Mouse (Mus musculus) neural tube, embryonic 14.5 days (tissue): Measurements from ENCODE around the gene Zbtb20. TPM values are rescaled to one million over a fixed set of nuclear protein-coding genes. Genes with fewer than 3 reads are reported as not detected.

Experiments
- ATAC-seq: fragments of 200-750 bp; cut with Nextera tagmentation; 2 replicates; pipeline ENCODE4 v1.8.0; 2017; ENCODE audit warnings: low read depth, mild to moderate bottlenecking, moderate TSS enrichment, moderate library complexity
- H3K27ac ChIP-seq: fragments of 300-500 bp; sonication (generic); 2 replicates; pipeline ENCODE4 v1.5.1; 2014; ENCODE audit warnings: low read depth, mild to moderate bottlenecking, control low read depth, low read length, moderate library complexity, mixed read lengths
- H3K27me3 ChIP-seq: fragments of 300-500 bp; sonication (generic); 2 replicates; pipeline ENCODE4 v1.6.1; 2014; ENCODE audit warnings: low read length; ENCODE audit not compliant: control insufficient read depth, insufficient read depth
- H3K36me3 ChIP-seq: fragments of 300-500 bp; sonication (generic); 2 replicates; pipeline ENCODE4 v1.6.1; 2014; ENCODE audit warnings: low read length, mixed read lengths; ENCODE audit not compliant: control insufficient read depth, insufficient read depth
- H3K4me1 ChIP-seq: fragments of 300-500 bp; sonication (generic); 2 replicates; pipeline ENCODE4 v1.6.1; 2014; ENCODE audit warnings: low read length; ENCODE audit not compliant: control insufficient read depth, insufficient read depth
- H3K4me2 ChIP-seq: fragments of 300-500 bp; sonication (generic); 2 replicates; pipeline ENCODE4 v1.6.1; 2014; ENCODE audit warnings: mild to moderate bottlenecking, low read depth, low read length, control low read depth
- H3K4me3 ChIP-seq: fragments of 300-500 bp; sonication (generic); 2 replicates; pipeline ENCODE4 v1.5.1; 2014; ENCODE audit warnings: low read depth, low read length, control low read depth, mixed read lengths
- H3K9ac ChIP-seq: fragments of 300-500 bp; sonication (generic); replicated peaks from 2 replicates; pipeline ENCODE4 v1.6.1; 2014; ENCODE audit warnings: low read depth, mild to moderate bottlenecking, control low read depth, low read length, mixed read lengths
- H3K9me3 ChIP-seq: fragments of 300-500 bp; sonication (generic); 2 replicates; pipeline ENCODE4 v1.6.1; 2016; ENCODE audit warnings: low read length; ENCODE audit not compliant: control insufficient read depth
- WGBS: fragments of 180-500 bp; shearing (Covaris S2); extraction: QIAGEN DNeasy Blood & Tissue Kit; methylation state at CpG from one replicate; pipeline ENCODE4 v1.1.7; 2014; 5-methylcytosine and 5-hydroxymethylcytosine counted together
- polyA plus RNA-seq: library from polyadenylated mRNA; unstranded; fragments of >200 nt; fragmentation: Nextera tagmentation; extraction: Ambion mirVana; gene quantifications from 2 replicates; pipeline ENCODE4 v1.2.1, GENCODE M21; 2014

Gene Zbtb20
- polyA plus RNA-seq, 1 experiment from 2014 or later = 57.2 TPM

- 0 out of 2 replicates have a peak, but pooled peaks have one; percentile 46 for ATAC-seq
- Histone ChIP-seq H3K9me3 (no peaks in the 10 kb centered on the region), H3K4me1 (no peaks in the 10 kb centered on the region), H3K9ac (no peak overlapping the region), H3K4me3 (no peak overlapping the region), H3K4me2 (no peak overlapping the region), H3K27ac (no peak overlapping the region), H3K36me3 (no peaks in the 10 kb centered on the region), H3K27me3 (no peaks in the 10 kb centered on the region)
- 85% methylated on average over 1 of the region's 1 CpGs for WGBS
Measured at GRCm38 (mm10) chr16:43172912-43173311, 297.2 kb downstream of the Zbtb20 start.

- H3K27me3 ChIP-seq = no peaks in the 10 kb centered on the region
- ATAC-seq = no peak
- H3K4me1 ChIP-seq = no peaks in the 10 kb centered on the region
- 93% methylated on average over 2 of the region's 2 CpGs for WGBS
- no peaks in the 10 kb centered on the region for H3K36me3 ChIP-seq
- no peak overlapping the region for H3K27ac ChIP-seq
- no peak overlapping the region for H3K4me2 ChIP-seq
- no peaks in the 10 kb centered on the region for H3K9me3 ChIP-seq
- no peak overlapping the region for H3K9ac ChIP-seq
- H3K4me3 ChIP-seq = no peak overlapping the region
Measured at GRCm38 (mm10) chr16:43174815-43175214, 299.1 kb downstream of the Zbtb20 start.

GRCm38 (mm10) chr16:43181038-43181437 lies 305.4 kb downstream of the Zbtb20 start:
- H3K9ac ChIP-seq = no peak overlapping the region
- no peak for ATAC-seq
- H3K9me3 ChIP-seq = no peaks in the 10 kb centered on the region
- no peaks in the 10 kb centered on the region for H3K36me3 ChIP-seq
- no peak overlapping the region for H3K27ac ChIP-seq
- 80% methylated on average over 1 of the region's 1 CpGs for WGBS
- H3K27me3 ChIP-seq = no peaks in the 10 kb centered on the region
- H3K4me1 ChIP-seq = no peaks in the 10 kb centered on the region
- no peak overlapping the region for H3K4me3 ChIP-seq
- H3K4me2 ChIP-seq = no peak overlapping the region

GRCm38 (mm10) chr16:43190390-43190789 lies 314.7 kb downstream of the Zbtb20 start:
- H3K9ac ChIP-seq = no peak overlapping the region
- no peaks in the 10 kb centered on the region for H3K9me3 ChIP-seq
- no peaks in the 10 kb centered on the region for H3K4me1 ChIP-seq
- no peak for ATAC-seq
- H3K4me2 ChIP-seq = no peak overlapping the region
- H3K27ac ChIP-seq = no peak overlapping the region
- no peak overlapping the region for H3K4me3 ChIP-seq
- no peaks in the 10 kb centered on the region for H3K36me3 ChIP-seq
- WGBS = 93% methylated on average over 1 of the region's 1 CpGs
- no peaks in the 10 kb centered on the region for H3K27me3 ChIP-seq

- no peaks in the 10 kb centered on the region for H3K9me3 ChIP-seq
- H3K9ac ChIP-seq = no peak overlapping the region
- no peak overlapping the region for H3K4me3 ChIP-seq
- no peaks in the 10 kb centered on the region for H3K36me3 ChIP-seq
- no peaks in the 10 kb centered on the region for H3K27me3 ChIP-seq
- H3K4me2 ChIP-seq = no peak overlapping the region
- WGBS = 93% methylated on average over 9 of the region's 9 CpGs
- ATAC-seq = no peak
- H3K4me1 ChIP-seq = no peaks in the 10 kb centered on the region
- no peak overlapping the region for H3K27ac ChIP-seq
Measured at GRCm38 (mm10) chr16:43191060-43191850, 315.6 kb downstream of the Zbtb20 start.

- Histone ChIP-seq H3K27ac (no peak overlapping the region), H3K4me2 (no peak overlapping the region), H3K27me3 (no peaks in the 10 kb centered on the region), H3K4me1 (no peaks in the 10 kb centered on the region), H3K9me3 (no peaks in the 10 kb centered on the region), H3K9ac (no peak overlapping the region), H3K4me3 (no peak overlapping the region), H3K36me3 (no peaks in the 10 kb centered on the region)
- 57% methylated on average over 6 of the region's 6 CpGs for WGBS
- no peak for ATAC-seq
Measured at GRCm38 (mm10) chr16:43193631-43194239, 318.1 kb downstream of the Zbtb20 start.

- ATAC-seq = no peak
- no peak overlapping the region for H3K9ac ChIP-seq
- H3K27me3 ChIP-seq = no peaks in the 10 kb centered on the region
- 78% methylated on average over 4 of the region's 4 CpGs for WGBS
- no peak overlapping the region for H3K27ac ChIP-seq
- no peaks in the 10 kb centered on the region for H3K4me1 ChIP-seq
- no peaks in the 10 kb centered on the region for H3K36me3 ChIP-seq
- H3K4me2 ChIP-seq = no peak overlapping the region
- no peaks in the 10 kb centered on the region for H3K9me3 ChIP-seq
- H3K4me3 ChIP-seq = no peak overlapping the region
Measured at GRCm38 (mm10) chr16:43217336-43218006, 341.8 kb downstream of the Zbtb20 start.

GRCm38 (mm10) chr16:43219367-43219766 lies 343.7 kb downstream of the Zbtb20 start:
- no peak overlapping the region for H3K27ac ChIP-seq
- H3K4me2 ChIP-seq = no peak overlapping the region
- no peak overlapping the region for H3K9ac ChIP-seq
- 91% methylated on average over 1 of the region's 1 CpGs for WGBS
- no peaks in the 10 kb centered on the region for H3K36me3 ChIP-seq
- H3K9me3 ChIP-seq = no peaks in the 10 kb centered on the region
- no peak overlapping the region for H3K4me3 ChIP-seq
- H3K27me3 ChIP-seq = no peaks in the 10 kb centered on the region
- ATAC-seq = no peak
- no peaks in the 10 kb centered on the region for H3K4me1 ChIP-seq

GRCm38 (mm10) chr16:43221313-43221712 lies 345.6 kb downstream of the Zbtb20 start:
- ATAC-seq = no peak
- H3K4me3 ChIP-seq = no peak overlapping the region
- no peak overlapping the region for H3K4me2 ChIP-seq
- no peak overlapping the region for H3K27ac ChIP-seq
- H3K36me3 ChIP-seq = no peaks in the 10 kb centered on the region
- WGBS = 67% methylated on average over 4 of the region's 4 CpGs
- H3K4me1 ChIP-seq = no peaks in the 10 kb centered on the region
- H3K9ac ChIP-seq = no peak overlapping the region
- H3K9me3 ChIP-seq = no peaks in the 10 kb centered on the region
- no peaks in the 10 kb centered on the region for H3K27me3 ChIP-seq
